Mouse (Mus musculus): ENCODE data around the gene Vps29.

- TF ChIP-seq EP300 (IDR thresholded peaks at IDR 0.05) (no peak), CTCF (IDR thresholded peaks at IDR 0.05) (no peak)
Observed at GRCm38 (mm10) chr5:122402772-122403171, 48.6 kb downstream of the Vps29 start.
